Mouse (Mus musculus): ENCODE measurements around the gene Rmi2. TPM values are rescaled to one million over a fixed set of nuclear protein-coding genes. Genes with fewer than 3 reads are reported as not detected.

Rmi2 gene
- total and polyA plus RNA-seq, 3 experiments = 2.8 to 8.0 TPM; not detected in 1

DNA sequence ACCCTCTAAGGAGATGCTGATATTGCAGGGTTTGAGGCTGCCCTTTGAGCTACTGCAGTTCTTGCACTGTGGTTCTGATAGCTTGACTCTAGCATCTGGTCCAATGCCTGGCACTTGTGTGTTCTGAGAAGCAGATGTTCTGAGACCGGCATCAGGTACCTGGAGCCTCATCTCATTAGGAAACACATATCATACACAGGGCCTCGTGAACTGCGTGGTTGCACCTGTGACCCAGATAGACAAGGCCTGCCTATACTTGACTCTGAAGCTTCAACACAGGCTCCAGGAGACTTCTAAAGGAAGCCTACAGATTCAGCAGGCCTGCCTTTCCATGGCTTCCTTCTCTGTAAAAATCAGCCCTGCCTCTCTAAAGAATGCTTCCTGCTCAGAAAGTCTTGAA, 1.5 kb downstream of the Rmi2 start:
- no peak for DNase-seq (ENCODE audit: low read depth, low spot score)

DNA sequence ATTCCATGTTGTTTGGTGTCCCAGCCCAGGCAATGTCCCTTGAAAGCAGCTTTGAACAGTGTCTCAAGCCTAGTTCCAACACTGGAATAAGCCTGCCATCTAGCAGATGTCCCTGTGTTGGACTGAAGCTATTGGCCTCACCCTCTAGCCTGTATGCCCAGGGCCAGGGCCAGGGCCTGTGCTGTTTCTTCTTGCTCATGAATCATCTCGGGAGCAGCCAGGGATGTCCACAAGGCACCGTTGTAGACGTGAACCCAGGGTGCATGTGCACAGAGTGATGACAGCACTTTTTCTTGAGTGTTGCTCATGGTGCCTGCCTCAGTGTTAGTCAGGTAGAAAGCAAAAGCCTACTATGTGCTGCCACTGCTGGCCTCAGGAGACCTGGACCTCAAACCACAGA, 2.4 kb downstream of the Rmi2 start:
- H3K4me3 ChIP-seq (ENCODE audit: control insufficient read depth in 1 of 2, insufficient read depth in 1 of 2, low read depth in 2 of 2, low read length in 2 of 2) = no peak overlapping the region
- no peak overlapping the region for H3K9ac ChIP-seq (ENCODE audit: control insufficient read depth, low read depth, low read length, poor library complexity, severe bottlenecking)
- TF ChIP-seq MEF2A (IDR thresholded peaks at IDR 0.05; ENCODE audit: extremely low read depth, insufficient replicate concordance, low read depth, low read length, poor library complexity, severe bottlenecking) = no peak
- no peak for TF ChIP-seq CHD1 (IDR thresholded peaks at IDR 0.05; ENCODE audit: low read depth, low read length)
- no peak for TF ChIP-seq MAZ (IDR thresholded peaks at IDR 0.05; ENCODE audit: low read depth, low read length)
- TF ChIP-seq POLR2A (IDR thresholded peaks at IDR 0.05; ENCODE audit: control insufficient read depth in 1 of 2, insufficient read depth in 1 of 2, low read depth in 1 of 2, low read length in 2 of 2, poor library complexity in 1 of 2) = no peak
- TF ChIP-seq ZNF384 (IDR thresholded peaks at IDR 0.05; ENCODE audit: low read depth, low read length) = no peak
- TF ChIP-seq ELF1 (IDR thresholded peaks at IDR 0.05; ENCODE audit: low read depth, low read length) = no peak
- no peak for TF ChIP-seq BHLHE40 (IDR thresholded peaks at IDR 0.05; ENCODE audit: borderline replicate concordance, low read depth, low read length)
- no peak for TF ChIP-seq NRF1 (IDR thresholded peaks at IDR 0.05; ENCODE audit: insufficient read depth, low read depth, low read length, poor library complexity, severe bottlenecking)
- TF ChIP-seq SIN3A (IDR thresholded peaks at IDR 0.05; ENCODE audit: low read length) = no peak
- no peak for TF ChIP-seq SMC3 (IDR thresholded peaks at IDR 0.05; ENCODE audit: low read depth, low read length)
- TF ChIP-seq TAL1 (IDR thresholded peaks at IDR 0.05; ENCODE audit: low read length) = no peak
- no peak for DNase-seq (ENCODE audit: low read depth, low spot score)
- H3K36me3 ChIP-seq (ENCODE audit: control insufficient read depth in 1 of 2, insufficient read depth in 2 of 2, low read length in 2 of 2) = peaks cover 0 to 5% of the 10 kb centered on the region in 2 experiments; a peak in 2 of 4 replicates
- H3K4me1 ChIP-seq (ENCODE audit: control insufficient read depth in 1 of 2, insufficient read depth in 2 of 2, low read length in 2 of 2) = peaks cover 0 to 8% of the 10 kb centered on the region in 2 experiments; a peak in 2 of 4 replicates
- H3K79me2 ChIP-seq (ENCODE audit: control insufficient read depth, insufficient read depth, low read length, poor library complexity) = no peaks in the 10 kb centered on the region; the same call in 1 of the 2 replicates
- no peak overlapping the region for H3K27ac ChIP-seq (ENCODE audit: control insufficient read depth, low read depth, low read length)
- H3K9me3 ChIP-seq (replicated peaks; ENCODE audit: insufficient read depth, low read length) = no peaks in the 10 kb centered on the region
- H3K27me3 ChIP-seq (ENCODE audit: control insufficient read depth in 1 of 2, insufficient read depth in 2 of 2, low read length in 2 of 2) = no peaks in the 10 kb centered on the region

More for the DNA sequence above, 1.5 kb downstream of the Rmi2 start:
- H3K36me3 ChIP-seq (ENCODE audit: control insufficient read depth in 1 of 2, insufficient read depth in 2 of 2, low read length in 2 of 2) = peaks cover 0 to 5% of the 10 kb centered on the region in 2 experiments; a peak in 2 of 4 replicates
- no peak overlapping the region for H3K4me3 ChIP-seq (ENCODE audit: control insufficient read depth in 1 of 2, insufficient read depth in 1 of 2, low read depth in 2 of 2, low read length in 2 of 2)
- H3K9me3 ChIP-seq (replicated peaks; ENCODE audit: insufficient read depth, low read length) = no peaks in the 10 kb centered on the region
- H3K4me1 ChIP-seq (ENCODE audit: control insufficient read depth in 1 of 2, insufficient read depth in 2 of 2, low read length in 2 of 2) = peaks cover 0 to 8% of the 10 kb centered on the region in 2 experiments; a peak in 2 of 4 replicates
- no peak overlapping the region for H3K9ac ChIP-seq (ENCODE audit: control insufficient read depth, low read depth, low read length, poor library complexity, severe bottlenecking)
- H3K79me2 ChIP-seq (ENCODE audit: control insufficient read depth, insufficient read depth, low read length, poor library complexity) = no peaks in the 10 kb centered on the region; the same call in 1 of the 2 replicates
- no peaks in the 10 kb centered on the region for H3K27me3 ChIP-seq (ENCODE audit: control insufficient read depth in 1 of 2, insufficient read depth in 2 of 2, low read length in 2 of 2)
- no peak overlapping the region for H3K27ac ChIP-seq (ENCODE audit: control insufficient read depth, low read depth, low read length)
- TF ChIP-seq UBTF (IDR thresholded peaks at IDR 0.05; ENCODE audit: borderline replicate concordance, insufficient read depth, low read depth, low read length) (no peak), MXI1 (IDR thresholded peaks at IDR 0.05; ENCODE audit: low read depth, low read length) (no peak), USF2 (IDR thresholded peaks at IDR 0.05; ENCODE audit: borderline replicate concordance in 1 of 2, insufficient read depth in 1 of 2, low read depth in 1 of 2, low read length in 2 of 2) (no peak), BHLHE40 (IDR thresholded peaks at IDR 0.05; ENCODE audit: borderline replicate concordance, low read depth, low read length) (no peak), ZKSCAN1 (IDR thresholded peaks at IDR 0.05; ENCODE audit: low read depth, low read length) (no peak), GABPA (IDR thresholded peaks at IDR 0.05; ENCODE audit: low read depth, low read length) (no peak), ETS1 (IDR thresholded peaks at IDR 0.05; ENCODE audit: low read depth, low read length) (no peak)
